Mouse (Mus musculus) layer of hippocampus, adult 2 months (tissue): ENCODE results near the gene Efna4. TPM values are rescaled to one million over a fixed set of nuclear protein-coding genes. Genes with fewer than 3 reads are reported as not detected.

Source experiments
- DNase-seq, 2 experiments: peaks; one replicate each; pipeline ENCODE4 v3.0.0; 2022; ENCODE audit warnings: low spot score in 2 of 2
- H3K27ac ChIP-seq: fragments of 200-600 bp; 2 replicates; pipeline ENCODE4 v1.8.1; 2022
- H3K4me3 ChIP-seq: fragments of 200-600 bp; 2 replicates; pipeline ENCODE4 v1.8.1; 2022; ENCODE audit warnings: mild to moderate bottlenecking
- CTCF ChIP-seq: fragments of 200-600 bp; conservative IDR thresholded peaks from 2 replicates; pipeline ENCODE4 v1.8.1; 2022; ENCODE audit warnings: antibody characterized with exemption, mild to moderate bottlenecking, moderate library complexity
- total RNA-seq, 2 experiments: library from RNA; stranded (reverse); gene quantifications; 2 replicates each; pipeline ENCODE4 v1.2.3; 2021

Gene Efna4
- total RNA-seq, 2 experiments from 2014 or later, result 0.61 to 0.96 TPM

GRCm38 (mm10) chr3:89336529-89336928 is 1.3 kb downstream of the Efna4 start:
- H3K4me3 ChIP-seq, result no peak overlapping the region
- no peak for TF ChIP-seq CTCF

GRCm38 (mm10) chr3:89333053-89333452 is 4.8 kb downstream of the Efna4 start:
- H3K4me3 ChIP-seq, result no peak overlapping the region
- no peak for TF ChIP-seq CTCF
- DNase-seq, result no peak
- H3K27ac ChIP-seq, result no peak overlapping the region

More at GRCm38 (mm10) chr3:89336529-89336928, 1.3 kb downstream of the Efna4 start:
- peak overlapping the region; percentile 83 for H3K27ac ChIP-seq
- DNase-seq, result no peak

- DNase-seq, result no peak
- no peak for TF ChIP-seq CTCF
- Histone ChIP-seq H3K4me3 (no peak overlapping the region), H3K27ac (no peak overlapping the region)
Measured at GRCm38 (mm10) chr3:89332476-89332875, 5.4 kb downstream of the Efna4 start.

GRCm38 (mm10) chr3:89332013-89332412 is 5.8 kb downstream of the Efna4 start:
- Histone ChIP-seq H3K4me3 (no peak overlapping the region), H3K27ac (no peak overlapping the region)
- TF ChIP-seq CTCF, result no peak
- DNase-seq, result no peak

GRCm38 (mm10) chr3:89331561-89331960 is 6.3 kb downstream of the Efna4 start:
- Histone ChIP-seq H3K4me3 (no peak overlapping the region), H3K27ac (no peak overlapping the region)
- no peak for TF ChIP-seq CTCF
- DNase-seq, result no peak

- H3K27ac ChIP-seq, result no peak overlapping the region
- DNase-seq, result no peak
- TF ChIP-seq CTCF, result no peak
Measured at GRCm38 (mm10) chr3:89330948-89331347, 6.9 kb downstream of the Efna4 start.

GRCm38 (mm10) chr3:89330346-89330745 is 7.5 kb downstream of the Efna4 start:
- H3K4me3 ChIP-seq, result no peak overlapping the region
- no peak for TF ChIP-seq CTCF
- no peak for DNase-seq

More at GRCm38 (mm10) chr3:89330948-89331347, 6.9 kb downstream of the Efna4 start:
- no peak overlapping the region for H3K4me3 ChIP-seq

GRCm38 (mm10) chr3:89328623-89329022 is 9.2 kb downstream of the Efna4 start:
- DNase-seq, result no peak
- Histone ChIP-seq H3K27ac (no peak overlapping the region), H3K4me3 (no peak overlapping the region)
- TF ChIP-seq CTCF, result no peak

More at GRCm38 (mm10) chr3:89330346-89330745, 7.5 kb downstream of the Efna4 start:
- no peak overlapping the region for H3K27ac ChIP-seq

- no peak for DNase-seq
- TF ChIP-seq CTCF, result no peak
- Histone ChIP-seq H3K4me3 (no peak overlapping the region), H3K27ac (no peak overlapping the region)
Measured at GRCm38 (mm10) chr3:89327371-89327870, 10.4 kb downstream of the Efna4 start.

GRCm38 (mm10) chr3:89325882-89326281 is 11.9 kb downstream of the Efna4 start:
- no peak for DNase-seq
- no peak overlapping the region for H3K4me3 ChIP-seq
- H3K27ac ChIP-seq, result no peak overlapping the region
- no peak for TF ChIP-seq CTCF

- TF ChIP-seq CTCF, result no peak
- Histone ChIP-seq H3K4me3 (peak within 1 kb of the TSS; percentile 83), H3K27ac (peak within 1 kb of the TSS; percentile 93)
- DNase-seq, result peak; percentile 87 to 89
Measured at GRCm38 (mm10) chr3:89322514-89323165, 15.2 kb downstream of the Efna4 start, which contains the start of gene Efna3. TSS of gene Efna3 (minus strand) at chr3:89322965.

- peak overlapping the region; percentile 83 for H3K4me3 ChIP-seq
- no peak for TF ChIP-seq CTCF
- no peak for DNase-seq
- peak overlapping the region; percentile 93 for H3K27ac ChIP-seq
Measured at GRCm38 (mm10) chr3:89322131-89322500, 15.7 kb downstream of the Efna4 start.

- no peak for TF ChIP-seq CTCF
- Histone ChIP-seq H3K27ac (peak overlapping the region; percentile 93), H3K4me3 (peak overlapping the region; percentile 83)
- DNase-seq, result no peak
Measured at GRCm38 (mm10) chr3:89321183-89322130, 16.4 kb downstream of the Efna4 start.
